Mouse (Mus musculus) heart, adult 2 months (tissue): ENCODE results near the gene Stxbp1.

Experiments
- CTCF ChIP-seq: fragments of 200-600 bp; IDR thresholded peaks from 2 replicates; pipeline ENCODE4 v1.8.1; 2022; ENCODE audit warnings: antibody characterized with exemption, mild to moderate bottlenecking, moderate library complexity
- EP300 ChIP-seq: fragments of 200-500 bp; IDR thresholded peaks from 2 replicates; pipeline ENCODE4 v1.6.1; 2011; ENCODE audit warnings: low read depth, low read length, control low read depth; ENCODE audit not compliant: insufficient read depth
- POLR2A ChIP-seq: fragments of 200-500 bp; IDR thresholded peaks from 2 replicates; pipeline ENCODE4 v1.6.1; 2011; ENCODE audit warnings: mild to moderate bottlenecking, low read depth, low read length, control low read depth; ENCODE audit not compliant: insufficient read depth

DNA sequence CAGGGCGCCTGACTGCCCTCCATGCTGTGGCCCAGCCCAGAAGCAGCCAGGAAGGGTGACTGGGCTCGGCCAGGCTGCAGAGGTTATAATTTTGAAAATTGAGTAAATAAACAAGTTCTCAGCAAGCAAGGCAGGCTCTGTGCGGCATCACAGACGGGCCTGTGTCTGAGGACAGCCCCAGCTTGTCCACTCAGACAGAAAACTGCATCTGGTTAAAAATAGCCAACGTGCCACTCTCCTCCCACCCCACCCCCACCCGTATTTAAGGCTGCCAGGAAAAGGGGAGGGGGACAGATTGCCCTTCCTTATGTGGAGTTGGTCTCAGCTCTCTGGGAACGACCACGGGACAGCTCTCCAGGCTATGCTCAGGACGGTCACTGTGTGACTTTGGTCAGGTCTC, 41.0 kb upstream of the Stxbp1 start:
- TF ChIP-seq CTCF (no peak), EP300 (no peak), POLR2A (no peak)
